Mouse (Mus musculus) thymus, adult 2 months (tissue): ENCODE measurements around the gene Rabgap1.

Experiments used
- CTCF ChIP-seq: fragments of 200-500 bp; IDR thresholded peaks from 2 replicates; pipeline ENCODE4 v1.5.1; 2012; ENCODE audit warnings: mild to moderate bottlenecking, control low read depth, low read length, moderate library complexity, borderline replicate concordance; ENCODE audit not compliant: control insufficient read depth, poor library complexity, insufficient read depth; ENCODE audit errors: extremely low read depth
- POLR2A ChIP-seq: fragments of 200-500 bp; IDR thresholded peaks from 2 replicates; pipeline ENCODE4 v1.6.1; 2012; ENCODE audit warnings: mild to moderate bottlenecking, low read length, control low read depth, moderate library complexity; ENCODE audit not compliant: control insufficient read depth, poor library complexity, insufficient read depth; ENCODE audit errors: extremely low read depth

DNA sequence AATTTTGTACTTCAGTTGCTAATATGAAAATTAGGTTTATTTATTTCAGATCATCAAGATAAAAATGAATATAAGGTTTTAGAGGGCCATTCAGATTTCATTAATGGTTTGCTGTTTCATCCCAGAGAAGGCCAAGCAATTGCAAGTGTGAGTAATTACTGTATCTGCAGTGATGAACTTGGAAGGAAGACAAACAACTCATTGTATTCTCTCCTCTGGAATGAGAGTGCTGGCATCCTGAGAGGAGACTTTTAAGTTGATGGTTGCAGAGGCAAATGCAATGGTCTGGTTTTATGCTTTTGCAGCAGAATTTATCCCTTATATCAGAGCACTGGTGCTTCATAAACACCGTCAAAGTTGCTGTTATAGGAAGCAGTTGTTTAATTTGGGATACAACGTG, 45.9 kb downstream of the Rabgap1 start:
- TF ChIP-seq POLR2A (no peak), CTCF (no peak)
